Mouse (Mus musculus): ENCODE measurements around the gene Necap2.

GRCm38 (mm10) chr4:141108196-141108732 lies 30.1 kb upstream of the Necap2 start:
- no peak for TF ChIP-seq MAFK (IDR thresholded peaks at IDR 0.05; ENCODE audit: insufficient read depth, low read depth, low read length)
- no peak for TF ChIP-seq ZNF384 (IDR thresholded peaks at IDR 0.05; ENCODE audit: low read depth, low read length)
- no peak for TF ChIP-seq ZC3H11A (IDR thresholded peaks at IDR 0.05; ENCODE audit: borderline replicate concordance, low read depth, low read length)
